Mouse (Mus musculus): ENCODE measurements at regions not wholly inside any gene's neighbourhood (a gene's known extent, or its start where the extent isn't known, plus 50 kb on each side); places are given as distances from the start of the nearest gene placed in this dataset.

DNA sequence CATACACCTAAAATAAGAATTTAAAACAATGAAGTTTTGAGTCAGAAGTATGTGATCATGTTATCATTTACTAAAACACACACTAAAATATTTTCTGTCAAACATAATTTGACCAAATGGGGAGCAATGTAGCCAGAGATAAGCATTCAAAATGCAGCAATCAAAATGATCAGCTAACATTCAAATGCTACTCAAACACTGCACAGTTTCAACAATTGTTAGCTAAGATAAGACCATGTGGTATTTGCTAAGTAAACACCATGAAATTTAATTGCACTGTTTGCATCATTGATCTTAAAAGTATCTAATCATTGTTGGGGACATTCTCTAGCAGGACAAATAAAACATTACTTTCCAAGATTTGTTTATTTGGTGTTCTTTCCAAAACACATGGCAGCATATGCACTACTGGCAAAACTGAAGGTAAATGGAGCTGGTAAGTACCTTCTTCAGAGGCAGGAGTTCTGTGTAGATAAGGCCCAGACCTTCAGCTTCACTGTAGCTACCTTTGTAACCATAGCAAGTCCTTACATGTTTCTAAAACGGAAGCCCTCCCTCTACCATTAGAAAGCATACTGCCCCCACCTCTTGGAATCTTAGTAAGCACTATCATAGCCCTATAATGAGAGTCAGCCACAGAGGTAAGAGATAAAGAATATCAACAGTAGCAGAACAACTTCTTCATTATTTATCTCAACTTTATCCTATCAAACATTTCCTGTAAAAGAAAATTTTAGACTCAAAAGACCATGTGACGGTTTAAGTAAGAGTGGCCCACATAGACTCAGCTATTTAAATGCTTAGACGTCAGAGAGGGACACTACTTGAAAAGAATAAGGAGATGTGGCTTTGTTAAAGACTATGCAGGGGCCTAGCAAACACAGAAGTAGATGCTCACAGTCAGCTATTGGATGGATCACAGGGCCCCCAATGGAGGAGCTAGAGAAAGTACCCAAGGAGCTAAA lies 116.3 kb upstream of the Irak1bp1 start:
- DNase-seq (ENCODE audit: low spot score in 2 of 2) = no peak

DNA sequence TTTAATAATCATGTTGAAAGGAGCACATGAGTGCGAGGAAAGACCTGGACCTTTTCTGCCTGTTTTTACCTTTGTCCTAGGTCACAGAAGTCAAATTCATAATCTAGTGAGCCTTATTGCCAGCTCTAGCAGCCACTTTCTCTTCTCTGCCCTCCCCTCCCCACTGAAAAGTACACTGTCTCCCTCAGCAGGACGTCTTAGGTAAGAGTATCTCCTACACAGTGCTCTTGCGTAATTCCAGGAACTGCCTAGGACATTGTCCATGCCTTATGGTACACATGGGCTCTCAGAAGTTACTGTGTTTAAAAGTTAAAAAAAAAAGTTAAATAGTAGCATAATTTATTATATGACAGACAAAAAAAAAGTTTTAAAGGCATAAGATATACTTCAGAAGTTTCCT lies 100.7 kb upstream of the Irak1bp1 start:
- no peak for DNase-seq (ENCODE audit: low spot score in 2 of 2)

DNA sequence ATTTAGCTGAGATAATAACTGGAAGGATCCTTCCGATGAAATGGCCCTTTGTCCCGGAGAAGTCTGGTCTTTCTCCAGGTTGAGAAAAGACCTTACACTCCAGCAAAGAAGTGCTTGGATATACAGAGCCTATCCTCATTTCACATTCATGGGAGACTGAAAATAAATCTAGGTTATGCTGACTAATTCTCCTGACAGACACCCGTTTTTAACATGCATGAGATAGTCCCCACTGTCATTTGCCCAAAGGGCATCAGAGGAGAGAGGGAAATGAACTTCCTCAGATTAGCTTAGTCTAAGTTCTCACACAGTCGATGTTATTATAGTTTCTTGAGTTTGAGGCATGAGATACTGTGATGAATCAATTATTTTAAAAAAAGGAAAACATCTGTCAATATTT lies 99.7 kb upstream of the Irak1bp1 start:
- no peak for DNase-seq (ENCODE audit: low spot score in 2 of 2)

GRCm38 (mm10) chr9:82733024-82733585 lies 96.2 kb upstream of the Irak1bp1 start:
- DNase-seq (ENCODE audit: low spot score in 2 of 2) = no peak

DNA sequence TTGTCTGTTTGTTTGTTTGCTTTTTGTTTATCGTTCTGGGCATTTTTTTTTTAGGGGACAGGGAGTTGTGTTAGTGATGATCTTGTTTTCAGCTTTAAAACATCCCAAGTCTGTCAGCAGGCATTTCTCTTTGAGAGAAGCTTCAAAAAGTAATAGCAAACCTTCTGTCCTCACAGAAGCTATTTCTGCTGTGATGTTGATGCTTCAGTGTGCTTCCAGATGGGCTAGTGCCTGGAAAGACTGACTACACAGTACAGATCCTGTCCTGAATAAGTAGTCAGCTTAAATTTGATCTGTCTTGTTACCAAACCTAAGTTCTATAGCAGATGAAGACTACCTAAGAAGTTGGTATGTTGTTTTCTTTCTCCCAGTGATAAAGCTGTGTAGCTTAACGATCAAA lies 94.4 kb upstream of the Irak1bp1 start:
- no peak for DNase-seq (ENCODE audit: low spot score in 2 of 2)

- no peak for DNase-seq (ENCODE audit: low spot score in 2 of 2)
Measured at GRCm38 (mm10) chr9:82759979-82760378, 69.4 kb upstream of the Irak1bp1 start.

DNA sequence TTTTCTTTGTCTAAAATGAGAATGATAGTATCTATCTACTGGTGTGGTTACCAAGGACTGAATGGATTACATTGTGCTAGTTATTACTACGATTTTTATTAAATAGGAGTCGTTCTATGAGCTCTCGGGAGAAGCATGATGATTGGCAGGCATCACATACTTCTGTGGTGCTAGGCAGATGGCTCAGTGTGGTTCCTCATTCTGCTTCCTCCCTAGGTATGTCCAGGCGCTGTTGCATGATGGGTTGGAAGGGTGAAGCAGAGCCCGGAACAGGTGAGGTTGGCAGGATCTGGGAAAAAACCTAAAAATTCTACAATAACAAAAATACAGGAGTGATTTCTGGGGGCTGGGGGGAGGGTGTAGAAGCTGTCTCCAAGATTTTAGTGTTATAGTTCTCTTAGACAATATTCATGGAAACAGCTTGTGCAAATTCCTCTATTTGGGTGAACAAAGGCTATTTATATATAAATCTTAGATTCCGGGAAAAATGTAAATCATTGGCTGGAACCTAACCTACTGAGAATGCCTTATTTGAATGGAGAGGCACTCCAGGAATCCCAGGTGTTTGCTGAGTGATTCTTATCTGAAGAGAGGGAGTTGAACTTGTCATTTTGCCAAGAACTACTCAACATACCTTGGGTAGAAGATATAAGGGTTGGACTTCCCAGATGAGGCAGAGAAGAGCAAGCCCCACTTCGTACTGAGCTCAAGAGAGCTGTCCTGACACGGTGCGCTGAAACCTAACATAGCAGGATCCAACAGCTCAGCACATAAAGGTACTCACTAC lies 68.5 kb upstream of the Irak1bp1 start:
- DNase-seq (ENCODE audit: low spot score in 2 of 2) = no peak

DNA sequence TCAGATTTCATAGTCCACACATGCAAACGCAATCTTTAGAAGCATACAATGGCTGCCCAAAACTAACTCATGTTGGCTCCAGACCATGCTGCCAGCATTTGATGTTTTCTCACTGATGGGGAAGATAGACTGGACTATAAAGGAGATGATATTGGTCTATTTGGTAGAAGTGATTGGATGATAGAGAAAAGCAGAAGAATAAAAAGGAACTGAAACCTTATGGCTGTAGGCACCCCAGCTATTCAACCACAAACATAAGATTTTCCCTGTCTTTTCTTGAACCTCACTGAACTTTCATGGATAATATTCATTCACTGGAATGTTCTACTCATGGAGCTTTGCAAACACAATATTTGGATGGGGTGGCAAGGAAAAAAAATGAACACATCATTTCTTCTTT lies 65.7 kb upstream of the Irak1bp1 start:
- DNase-seq (ENCODE audit: low spot score in 2 of 2) = no peak

Data from layer of hippocampus, adult 18-20 months (tissue).